Mouse (Mus musculus): ENCODE measurements at regions not wholly inside any gene's neighbourhood (a gene's known extent, or its start where the extent isn't known, plus 50 kb on each side); places are given as distances from the start of the nearest gene placed in this dataset.

GRCm38 (mm10) chr2:114409542-114409941 lies 208.3 kb upstream of the Zfp770 start:
- TF ChIP-seq CTCF (IDR thresholded peaks at IDR 0.05; ENCODE audit: low read depth, low read length) (no peak), POLR2A (IDR thresholded peaks at IDR 0.05; ENCODE audit: borderline replicate concordance, low read depth, low read length) (no peak)
